Mouse (Mus musculus) midbrain, embryonic 12.5 days (tissue): Measurements from ENCODE around the gene Fam160a2. TPM values are rescaled to one million over a fixed set of nuclear protein-coding genes. Genes with fewer than 3 reads are reported as not detected.
"Not testable (repeated sequence)": the region's sequence is repeated elsewhere in the genome, so short reads cannot be mapped to it uniquely, and the experiment has no call there.

ENCODE experiments used
- ATAC-seq: fragments of 200-750 bp; cut with Nextera tagmentation; 2 replicates; pipeline ENCODE4 v1.8.0; 2017; ENCODE audit warnings: low read depth, moderate TSS enrichment, moderate library complexity; ENCODE audit not compliant: low FRiP score
- H3K27ac ChIP-seq: fragments of 300-500 bp; sonication (generic); replicated peaks from 2 replicates; pipeline ENCODE4 v1.5.1; 2016; ENCODE audit warnings: mild to moderate bottlenecking
- H3K27me3 ChIP-seq: fragments of 300-500 bp; sonication (generic); 2 replicates; pipeline ENCODE4 v1.6.1; 2016; ENCODE audit warnings: mild to moderate bottlenecking
- H3K36me3 ChIP-seq: fragments of 300-500 bp; sonication (generic); 2 replicates; pipeline ENCODE4 v1.6.1; 2016
- H3K4me1 ChIP-seq: fragments of 300-500 bp; sonication (generic); 2 replicates; pipeline ENCODE4 v1.6.1; 2016
- H3K4me2 ChIP-seq: fragments of 300-500 bp; sonication (generic); replicated peaks from 2 replicates; pipeline ENCODE4 v1.6.1; 2016; ENCODE audit warnings: mild to moderate bottlenecking, moderate library complexity
- H3K4me3 ChIP-seq: fragments of 300-500 bp; sonication (generic); 2 replicates; pipeline ENCODE4 v1.5.1; 2016; ENCODE audit warnings: mild to moderate bottlenecking
- H3K9ac ChIP-seq: fragments of 300-500 bp; sonication (generic); replicated peaks from 2 replicates; pipeline ENCODE4 v1.6.1; 2016; ENCODE audit warnings: mild to moderate bottlenecking, moderate library complexity
- H3K9me3 ChIP-seq: fragments of 300-500 bp; sonication (generic); 2 replicates; pipeline ENCODE4 v1.6.1; 2016; ENCODE audit warnings: mild to moderate bottlenecking
- WGBS: fragments of 180-500 bp; shearing (Covaris S2); methylation state at CpG from one replicate; pipeline ENCODE4 v1.1.7; 2016; 5-methylcytosine and 5-hydroxymethylcytosine counted together
- polyA plus RNA-seq: library from polyadenylated mRNA; unstranded; fragments of >200 nt; fragmentation: Nextera tagmentation; extraction: Ambion mirVana; gene quantifications from 2 replicates; pipeline ENCODE4 v1.2.1, GENCODE M21; 2016

The Fam160a2 gene
- polyA plus RNA-seq, 1 experiment from 2014 or later = 41.8 TPM

- Histone ChIP-seq H3K36me3 (peaks cover 51% of the 10 kb centered on the region), H3K4me2 (no peak within 1 kb of the TSS), H3K9ac (no peak within 1 kb of the TSS), H3K9me3 (no peaks in the 10 kb centered on the region), H3K27ac (no peak within 1 kb of the TSS), H3K4me1 (no peaks in the 10 kb centered on the region), H3K27me3 (no peaks in the 10 kb centered on the region), H3K4me3 (no peak within 1 kb of the TSS)
- ATAC-seq = no peak
- WGBS = 93% methylated on average over 1 of the region's 1 CpGs
Observed at GRCm38 (mm10) chr7:105374866-105375265, 25.0 kb downstream of the Fam160a2 start, which contains the start of gene Gm5901. Gene Gm5901, plus strand, starts transcription at chr7:105375038.

GRCm38 (mm10) chr7:105373976-105374375 is 25.9 kb downstream of the Fam160a2 start:
- H3K9ac ChIP-seq = no peak overlapping the region
- H3K9me3 ChIP-seq = no peaks in the 10 kb centered on the region
- 98% methylated on average over 3 of the region's 3 CpGs for WGBS
- no peak overlapping the region for H3K4me3 ChIP-seq
- ATAC-seq = no peak
- H3K27ac ChIP-seq = no peak overlapping the region
- H3K27me3 ChIP-seq = no peaks in the 10 kb centered on the region
- H3K36me3 ChIP-seq = peaks cover 42% of the 10 kb centered on the region
- no peaks in the 10 kb centered on the region for H3K4me1 ChIP-seq
- no peak overlapping the region for H3K4me2 ChIP-seq

GRCm38 (mm10) chr7:105373509-105373908 is 26.3 kb downstream of the Fam160a2 start:
- no peaks in the 10 kb centered on the region for H3K27me3 ChIP-seq
- WGBS = 95% methylated on average over 4 of the region's 4 CpGs
- no peak overlapping the region for H3K27ac ChIP-seq
- H3K9ac ChIP-seq = no peak overlapping the region
- H3K4me1 ChIP-seq = no peaks in the 10 kb centered on the region
- no peaks in the 10 kb centered on the region for H3K9me3 ChIP-seq
- peaks cover 37% of the 10 kb centered on the region for H3K36me3 ChIP-seq
- no peak overlapping the region for H3K4me2 ChIP-seq
- H3K4me3 ChIP-seq = no peak overlapping the region
- no peak for ATAC-seq

GRCm38 (mm10) chr7:105372912-105373311 is 26.9 kb downstream of the Fam160a2 start:
- H3K36me3 ChIP-seq = peaks cover 31% of the 10 kb centered on the region
- 88% methylated on average over 1 of the region's 1 CpGs for WGBS
- H3K4me3 ChIP-seq = no peak overlapping the region
- ATAC-seq = no peak
- no peaks in the 10 kb centered on the region for H3K27me3 ChIP-seq
- no peaks in the 10 kb centered on the region for H3K9me3 ChIP-seq
- H3K4me1 ChIP-seq = no peaks in the 10 kb centered on the region
- H3K27ac ChIP-seq = no peak overlapping the region
- H3K9ac ChIP-seq = no peak overlapping the region
- no peak overlapping the region for H3K4me2 ChIP-seq

GRCm38 (mm10) chr7:105368521-105368920 is 31.3 kb downstream of the Fam160a2 start:
- no peaks in the 10 kb centered on the region for H3K4me1 ChIP-seq
- no peaks in the 10 kb centered on the region for H3K9me3 ChIP-seq
- no peak overlapping the region for H3K27ac ChIP-seq
- peaks cover 5% of the 10 kb centered on the region; the same call in 1 of the 2 replicates for H3K36me3 ChIP-seq
- no peak overlapping the region for H3K4me2 ChIP-seq
- H3K27me3 ChIP-seq = no peaks in the 10 kb centered on the region
- H3K4me3 ChIP-seq = no peak overlapping the region
- ATAC-seq = no peak
- H3K9ac ChIP-seq = no peak overlapping the region
- 95% methylated on average over 4 of the region's 4 CpGs for WGBS

- no peak within 1 kb of the TSS for H3K4me2 ChIP-seq
- 100% methylated on average over 1 of the region's 1 CpGs for whole genome bisulfite sequencing
- no peaks in the 10 kb centered on the region for H3K27me3 ChIP-seq
- H3K27ac ChIP-seq = no peak within 1 kb of the TSS
- H3K36me3 ChIP-seq = no peaks in the 10 kb centered on the region
- no peaks in the 10 kb centered on the region for H3K9me3 ChIP-seq
- ATAC-seq = no peak
- no peaks in the 10 kb centered on the region for H3K4me1 ChIP-seq
- no peak within 1 kb of the TSS for H3K4me3 ChIP-seq
- H3K9ac ChIP-seq = no peak within 1 kb of the TSS
Observed at GRCm38 (mm10) chr7:105367930-105368329, 31.9 kb downstream of the Fam160a2 start, which contains the start of gene Olfr692. Gene Olfr692, plus strand, starts transcription at chr7:105368230.

GRCm38 (mm10) chr7:105367268-105367667 is 32.6 kb downstream of the Fam160a2 start:
- Histone ChIP-seq H3K4me3 (no peak overlapping the region), H3K4me1 (no peaks in the 10 kb centered on the region), H3K9me3 (no peaks in the 10 kb centered on the region), H3K27ac (no peak overlapping the region), H3K27me3 (no peaks in the 10 kb centered on the region), H3K4me2 (no peak overlapping the region), H3K36me3 (no peaks in the 10 kb centered on the region), H3K9ac (no peak overlapping the region)
- ATAC-seq = no peak
- 84% methylated on average over 5 of the region's 5 CpGs for WGBS

GRCm38 (mm10) chr7:105361713-105362112 is 38.1 kb downstream of the Fam160a2 start:
- Histone ChIP-seq H3K4me3 (no peak overlapping the region), H3K4me2 (no peak overlapping the region), H3K27me3 (no peaks in the 10 kb centered on the region), H3K36me3 (no peaks in the 10 kb centered on the region), H3K9ac (no peak overlapping the region), H3K4me1 (no peaks in the 10 kb centered on the region), H3K9me3 (no peaks in the 10 kb centered on the region), H3K27ac (no peak overlapping the region)
- no peak for ATAC-seq
- WGBS = 81% methylated on average over 2 of the region's 2 CpGs

GRCm38 (mm10) chr7:105356487-105356886 is 43.4 kb downstream of the Fam160a2 start:
- H3K9me3 ChIP-seq, H3K4me2 ChIP-seq, H3K36me3 ChIP-seq, H3K4me1 ChIP-seq, H3K27ac ChIP-seq, H3K9ac ChIP-seq, H3K27me3 ChIP-seq, H3K4me3 ChIP-seq: not testable (repeated sequence)
- WGBS = 97% methylated on average over 1 of the region's 2 CpGs
- ATAC-seq = peak; percentile 92

GRCm38 (mm10) chr7:105356064-105356463 is 43.8 kb downstream of the Fam160a2 start:
- H3K27ac ChIP-seq, H3K27me3 ChIP-seq, H3K4me2 ChIP-seq, H3K4me1 ChIP-seq, H3K9ac ChIP-seq, H3K4me3 ChIP-seq, H3K36me3 ChIP-seq, H3K9me3 ChIP-seq: not testable (repeated sequence)
- ATAC-seq = peak; percentile 62
- WGBS = no CpG with 5 or more reads among the region's 5 CpGs

GRCm38 (mm10) chr7:105342752-105343151 is 57.1 kb downstream of the Fam160a2 start:
- H3K4me2 ChIP-seq = no peak overlapping the region
- no peak for ATAC-seq
- H3K27me3 ChIP-seq = no peaks in the 10 kb centered on the region
- no peaks in the 10 kb centered on the region for H3K9me3 ChIP-seq
- H3K27ac ChIP-seq = no peak overlapping the region
- 79% methylated on average over 2 of the region's 2 CpGs for WGBS
- H3K4me3 ChIP-seq = no peak overlapping the region
- no peaks in the 10 kb centered on the region for H3K36me3 ChIP-seq
- H3K9ac ChIP-seq = no peak overlapping the region
- no peaks in the 10 kb centered on the region for H3K4me1 ChIP-seq

- H3K4me3 ChIP-seq = no peak within 1 kb of the TSS
- no peak within 1 kb of the TSS for H3K4me2 ChIP-seq
- WGBS = 41% methylated on average over 1 of the region's 1 CpGs
- no peak for ATAC-seq
- H3K9me3 ChIP-seq = no peaks in the 10 kb centered on the region
- no peaks in the 10 kb centered on the region for H3K4me1 ChIP-seq
- H3K27ac ChIP-seq = no peak within 1 kb of the TSS
- no peaks in the 10 kb centered on the region for H3K36me3 ChIP-seq
- no peak within 1 kb of the TSS for H3K9ac ChIP-seq
- H3K27me3 ChIP-seq = no peaks in the 10 kb centered on the region
Observed at GRCm38 (mm10) chr7:105342170-105342569, 57.7 kb downstream of the Fam160a2 start, which contains the start of gene Olfr691. Gene Olfr691, minus strand, starts transcription at chr7:105342270.

- no peak within 1 kb of the TSS for H3K4me2 ChIP-seq
- no peaks in the 10 kb centered on the region for H3K36me3 ChIP-seq
- no peaks in the 10 kb centered on the region for H3K27me3 ChIP-seq
- H3K9me3 ChIP-seq = no peaks in the 10 kb centered on the region
- no peak within 1 kb of the TSS for H3K27ac ChIP-seq
- H3K4me3 ChIP-seq = no peak within 1 kb of the TSS
- H3K9ac ChIP-seq = no peak within 1 kb of the TSS
- H3K4me1 ChIP-seq = no peaks in the 10 kb centered on the region
- WGBS = 79% methylated on average over 1 of the region's 1 CpGs
- no peak for ATAC-seq
Observed at GRCm38 (mm10) chr7:105334004-105334403, 65.8 kb downstream of the Fam160a2 start, which contains the start of gene Olfr690. Gene Olfr690, minus strand, starts transcription at chr7:105334104.
